Comparison of ENCODE assay signal across 22 mouse cellular contexts in genomic region chr12:5316029-5316567, GRCm38 (mm10). TPM values are rescaled to one million over a fixed set of nuclear protein-coding genes. Genes with fewer than 3 reads are reported as not detected.
"Had no signal": no experiment of that assay in that cellular context is flagged by ENCODE, and none has a peak within 500 bp of the region (broad histone marks: within the 10 kb centered on the region; RNA-seq: fewer than 3 reads in every experiment).

No protein-coding gene starts in this region.

- H3K9me3 ChIP-seq: kidney, embryonic 15.5 days; limb, embryonic 15.5 days; midbrain, embryonic 12.5 days; midbrain, embryonic 15.5 days; neural tube, embryonic 12.5 days; neural tube, embryonic 15.5 days had no signal

- DNase-seq: kidney, adult 8-10 months; kidney, postnatal 10 days; kidney, postnatal 36 days; left cerebral cortex, postnatal 4 days; liver, postnatal 0 days; lung, postnatal 10 days; right cerebral cortex, adult 18-20 months; right cerebral cortex, postnatal 25 days; spleen, adult 18-20 months; thymus, adult 18-20 months; thymus, postnatal 36 days had no signal

- H3K36me3 ChIP-seq: kidney, embryonic 15.5 days; limb, embryonic 15.5 days; midbrain, embryonic 12.5 days; midbrain, embryonic 15.5 days; neural tube, embryonic 12.5 days had no signal

- H3K27me3 ChIP-seq: kidney, embryonic 15.5 days; limb, embryonic 15.5 days; midbrain, embryonic 12.5 days; midbrain, embryonic 15.5 days; neural tube, embryonic 12.5 days; neural tube, embryonic 15.5 days had no signal

- H3K4me2 ChIP-seq: kidney, embryonic 15.5 days; limb, embryonic 15.5 days; liver, embryonic 11.5 days; midbrain, embryonic 12.5 days; midbrain, embryonic 15.5 days; neural tube, embryonic 12.5 days; neural tube, embryonic 15.5 days had no signal

- H3K4me3 ChIP-seq: kidney, embryonic 15.5 days; limb, embryonic 15.5 days; midbrain, embryonic 12.5 days; midbrain, embryonic 15.5 days; neural tube, embryonic 12.5 days; neural tube, embryonic 15.5 days had no signal

- H3K27ac ChIP-seq: hindbrain, postnatal 0 days; kidney, embryonic 15.5 days; limb, embryonic 15.5 days; liver, embryonic 14.5 days; macrophage; midbrain, embryonic 12.5 days; midbrain, embryonic 15.5 days; neural tube, embryonic 12.5 days; neural tube, embryonic 15.5 days had no signal

- H3K9ac ChIP-seq: kidney, embryonic 15.5 days; limb, embryonic 15.5 days; liver, embryonic 14.5 days; liver, postnatal 0 days; midbrain, embryonic 12.5 days; midbrain, embryonic 15.5 days; neural tube, embryonic 12.5 days; neural tube, embryonic 15.5 days had no signal

- ATAC-seq: hindbrain, postnatal 0 days; inflammation-experienced regulatory T-cells, adult 6 months; liver, postnatal 0 days; midbrain, embryonic 15.5 days had no signal

RNA-seq across cellular contexts. Expression of gene Klhl29, which starts 59.4 kb away (rescaled TPM):
- polyA plus RNA-seq: macrophage had no signal
